In genomic region chr7:111370421-111370887, GRCm38 (mm10) we compare ENCODE assay signal across 9 mouse cellular contexts.
DNase-seq lines count a peak whose midpoint lies in the region; ATAC-seq lines count a peak whose summit lies in the region.
"Had no signal": no experiment of that assay in that cellular context is flagged by ENCODE, and none has a peak within 500 bp of the region (broad histone marks: within the 10 kb centered on the region; RNA-seq: fewer than 3 reads in every experiment).

No protein-coding gene starts in this region.

- WGBS in forebrain, embryonic 15.5 days, result 17% methylated on average over 2 of the region's 2 CpGs
- WGBS in forebrain, embryonic 10.5 days, result 72% methylated on average over 2 of the region's 2 CpGs
- WGBS in liver, embryonic 11.5 days, result 61% methylated on average over 2 of the region's 2 CpGs

- no peaks in the 10 kb centered on the region for H3K36me3 ChIP-seq in forebrain, embryonic 15.5 days
- no peaks in the 10 kb centered on the region for H3K36me3 ChIP-seq in forebrain, embryonic 10.5 days (replicated peaks)
- H3K36me3 ChIP-seq in liver, embryonic 11.5 days (ENCODE audit: control insufficient read depth, insufficient read depth, low read length), result no peaks in the 10 kb centered on the region

- ATAC-seq in forebrain, embryonic 15.5 days (replicated peaks), result peak; percentile 46; the same call in 1 of the 2 replicates
- no peak for ATAC-seq in liver, embryonic 11.5 days (replicated peaks; ENCODE audit: low FRiP score)
- no peak for ATAC-seq in inflammation-experienced regulatory T-cells, adult 6 months

- peaks cover 6% of the 10 kb centered on the region; the same call in 1 of the 2 replicates for H3K4me1 ChIP-seq in forebrain, embryonic 15.5 days
- no peaks in the 10 kb centered on the region for H3K4me1 ChIP-seq in forebrain, embryonic 10.5 days
- H3K4me1 ChIP-seq in liver, embryonic 11.5 days (replicated peaks; ENCODE audit: control insufficient read depth, insufficient read depth, low read length), result no peaks in the 10 kb centered on the region

- no peaks in the 10 kb centered on the region for H3K9me3 ChIP-seq in forebrain, embryonic 15.5 days
- no peaks in the 10 kb centered on the region for H3K9me3 ChIP-seq in forebrain, embryonic 10.5 days
- H3K9me3 ChIP-seq in liver, embryonic 11.5 days (ENCODE audit: control insufficient read depth, low read length), result no peaks in the 10 kb centered on the region

- DNase-seq in forebrain, embryonic 10.5 days (ENCODE audit: extremely low spot score, low spot score), result no peak
- peak; percentile 10 for DNase-seq in right cerebral cortex, adult 18-20 months
- no peak for DNase-seq in right cerebral cortex, adult 2 months (ENCODE audit: low spot score in 2 of 2)
- peak; percentile 32 to 33 for DNase-seq in heart, adult 9 months (ENCODE audit: low spot score in 2 of 2)
- peak; percentile 42 for DNase-seq in right cerebral cortex, postnatal 4 days
- DNase-seq in liver, embryonic 11.5 days (ENCODE audit: low spot score), result no peak

- H3K4me2 ChIP-seq in forebrain, embryonic 15.5 days (replicated peaks), result no peak overlapping the region
- no peak overlapping the region for H3K4me2 ChIP-seq in liver, embryonic 11.5 days

- no peaks in the 10 kb centered on the region for H3K27me3 ChIP-seq in forebrain, embryonic 15.5 days
- H3K27me3 ChIP-seq in forebrain, embryonic 10.5 days (ENCODE audit: poor library complexity, severe bottlenecking), result no peaks in the 10 kb centered on the region
- no peaks in the 10 kb centered on the region for H3K27me3 ChIP-seq in liver, embryonic 11.5 days (replicated peaks; ENCODE audit: control insufficient read depth, insufficient read depth, low read length)

- H3K4me3 ChIP-seq in forebrain, embryonic 15.5 days, result no peak overlapping the region
- H3K4me3 ChIP-seq in forebrain, embryonic 10.5 days, result no peak overlapping the region
- H3K4me3 ChIP-seq in liver, embryonic 11.5 days (ENCODE audit: low read depth, low read length), result no peak overlapping the region

- H3K27ac ChIP-seq in forebrain, embryonic 15.5 days (replicated peaks), result no peak overlapping the region
- no peak overlapping the region for H3K27ac ChIP-seq in forebrain, embryonic 10.5 days
- H3K27ac ChIP-seq in liver, embryonic 11.5 days (ENCODE audit: low read depth, low read length), result no peak overlapping the region
- H3K27ac ChIP-seq: liver, embryonic 14.5 days had no signal

- H3K9ac ChIP-seq in forebrain, embryonic 15.5 days (replicated peaks), result no peak overlapping the region
- H3K9ac ChIP-seq in liver, embryonic 11.5 days (ENCODE audit: low read depth, low read length), result no peak overlapping the region
- H3K9ac ChIP-seq: liver, embryonic 14.5 days had no signal

Comparison
In these comparisons a context has a peak if more than half of its experiments do, and no peak if none do; other contexts are left out.
1. DNase-seq: peak in right cerebral cortex, adult 18-20 months (single experiment), heart, adult 9 months (2 of 2) and right cerebral cortex, postnatal 4 days (single experiment); none in forebrain, embryonic 10.5 days (single experiment), right cerebral cortex, adult 2 months (0 of 2) and liver, embryonic 11.5 days (single experiment).